Mouse (Mus musculus) CD4-positive, CD25-positive, alpha-beta regulatory T cell, adult 2 months (primary cell): ENCODE measurements at regions not wholly inside any gene's neighbourhood (a gene's known extent, or its start where the extent isn't known, plus 50 kb on each side); places are given as distances from the start of the nearest gene placed in this dataset.

Source experiments
- DNase-seq: peaks from one replicate; pipeline ENCODE4 v3.0.0-alpha.2; 2012; ENCODE audit warnings: low read depth, low spot score

DNA sequence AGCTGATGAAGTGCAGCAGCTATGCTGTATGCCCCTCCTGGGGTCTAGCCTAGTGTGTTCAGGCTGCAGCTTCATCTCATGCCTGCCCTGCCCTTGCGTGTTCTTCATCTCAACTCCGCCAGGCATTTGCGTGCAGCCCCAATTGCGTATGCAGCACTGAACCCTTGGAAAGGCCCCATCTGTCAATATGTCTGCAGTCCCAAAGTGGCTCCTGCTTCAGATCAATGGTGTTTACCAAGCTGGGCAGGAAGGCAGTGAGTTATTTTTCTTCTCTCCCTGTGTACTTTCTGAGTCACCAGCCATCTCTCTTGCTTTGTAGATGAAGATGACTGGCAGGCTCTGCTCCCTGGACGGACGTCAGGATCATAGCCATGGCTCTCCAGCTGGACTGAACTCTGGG lies 264.5 kb downstream of the Matn1 start:
- DNase-seq = no peak

DNA sequence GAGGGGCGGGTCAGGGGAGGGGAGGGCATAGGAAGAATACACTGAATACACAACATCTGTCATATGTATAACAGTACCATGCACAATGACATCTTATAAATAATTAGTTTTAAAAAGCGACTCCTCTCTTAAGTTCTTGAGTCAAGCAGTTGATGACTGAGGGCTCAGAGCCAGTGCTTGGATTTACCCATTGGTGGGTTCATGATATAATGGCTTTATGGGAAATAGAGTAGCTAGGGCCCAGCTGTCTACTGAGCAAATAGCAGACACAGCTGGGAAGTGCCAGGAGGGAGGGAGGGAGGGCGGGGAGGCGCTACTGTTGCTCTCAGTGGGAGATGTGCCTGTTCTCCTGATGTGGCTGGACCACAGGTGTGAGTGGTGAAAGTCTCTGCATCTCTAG lies 268.5 kb downstream of the Matn1 start:
- no peak for DNase-seq

DNA sequence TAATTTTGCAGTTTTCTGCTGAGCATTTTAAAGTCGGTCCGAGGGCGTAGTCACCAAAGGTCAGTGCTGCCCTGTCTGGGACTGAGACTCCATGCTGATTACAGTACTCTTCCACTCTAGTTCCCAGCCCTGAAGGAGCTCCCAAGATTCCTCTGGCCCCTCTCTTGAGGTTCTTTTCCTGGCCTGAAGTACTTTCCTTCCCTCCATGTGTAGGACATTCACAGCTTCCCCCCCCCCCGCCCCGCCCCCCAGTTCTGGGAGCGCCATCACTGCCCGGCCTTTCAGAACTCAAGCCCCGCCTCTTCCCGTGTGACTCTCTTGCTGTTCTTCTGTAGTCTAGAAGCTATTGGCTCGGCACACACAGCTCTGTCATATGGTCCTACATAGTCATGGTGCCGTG lies 271.5 kb downstream of the Matn1 start:
- DNase-seq = no peak

DNA sequence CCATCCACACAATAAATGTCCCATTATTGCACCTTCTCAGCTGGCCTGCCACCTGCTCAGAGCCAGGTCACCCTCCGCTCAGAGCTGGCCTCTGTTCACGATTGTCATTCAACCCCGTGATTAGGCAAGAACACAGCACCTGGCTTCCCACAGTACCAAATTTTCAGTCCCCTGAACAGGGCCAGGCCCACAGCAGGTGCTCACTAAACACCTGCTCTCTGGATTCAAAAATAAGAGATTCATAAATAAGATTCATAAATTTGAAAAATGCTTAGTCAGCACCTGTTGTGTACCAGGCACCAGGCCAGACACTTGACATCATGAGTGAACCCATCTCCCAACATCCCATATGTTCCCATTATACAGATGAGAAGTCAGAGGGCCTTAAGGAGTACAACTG lies 272.2 kb downstream of the Matn1 start:
- no peak for DNase-seq

DNA sequence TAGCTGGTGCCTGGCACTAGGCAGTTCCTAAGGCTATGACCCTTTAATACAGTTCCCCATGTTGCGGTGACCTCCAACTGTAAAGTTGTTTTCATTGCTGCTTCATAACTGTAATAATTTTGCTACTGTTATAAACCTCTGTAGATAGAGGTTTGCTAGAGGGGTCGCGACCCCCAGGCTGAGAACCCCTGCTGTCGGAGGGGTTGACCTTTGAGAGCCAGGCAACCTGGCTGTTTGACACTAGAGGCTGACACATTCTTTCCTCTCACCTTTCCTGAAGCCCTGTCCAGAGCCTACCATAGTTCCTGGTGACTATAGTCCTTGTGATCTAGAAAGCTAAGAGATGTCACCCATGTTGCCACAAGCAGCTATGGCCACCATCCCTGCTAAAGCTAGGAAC lies 272.9 kb downstream of the Matn1 start:
- DNase-seq = no peak

DNA sequence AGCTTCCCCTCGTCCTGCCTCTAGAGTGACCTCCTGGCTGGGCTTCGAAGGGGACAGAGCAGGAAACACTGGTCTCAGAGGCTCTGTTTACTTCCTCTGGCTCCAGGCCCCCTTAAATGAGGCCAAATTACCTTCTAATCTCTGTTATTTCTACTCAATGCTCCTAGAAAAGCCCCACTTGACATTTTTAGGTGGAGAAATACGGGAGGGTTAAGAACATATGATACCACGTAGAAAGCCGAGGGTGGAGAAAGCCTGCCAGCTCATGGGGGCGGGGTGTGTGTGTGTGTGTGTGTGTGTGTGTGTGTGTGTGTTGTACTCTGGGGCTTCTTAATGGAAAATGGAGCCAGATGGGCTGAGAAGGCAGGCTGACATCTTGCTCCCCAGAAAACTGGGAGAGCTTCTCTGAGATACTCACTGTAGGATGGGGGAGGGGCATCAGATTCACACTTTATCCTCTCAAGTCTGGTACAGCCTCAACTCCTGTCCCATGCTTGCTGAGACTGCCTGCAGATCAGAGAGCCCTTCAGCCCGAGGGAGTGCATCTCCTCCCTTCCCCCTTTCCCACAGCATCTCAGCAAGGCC lies 273.5 kb downstream of the Matn1 start:
- DNase-seq = no peak

DNA sequence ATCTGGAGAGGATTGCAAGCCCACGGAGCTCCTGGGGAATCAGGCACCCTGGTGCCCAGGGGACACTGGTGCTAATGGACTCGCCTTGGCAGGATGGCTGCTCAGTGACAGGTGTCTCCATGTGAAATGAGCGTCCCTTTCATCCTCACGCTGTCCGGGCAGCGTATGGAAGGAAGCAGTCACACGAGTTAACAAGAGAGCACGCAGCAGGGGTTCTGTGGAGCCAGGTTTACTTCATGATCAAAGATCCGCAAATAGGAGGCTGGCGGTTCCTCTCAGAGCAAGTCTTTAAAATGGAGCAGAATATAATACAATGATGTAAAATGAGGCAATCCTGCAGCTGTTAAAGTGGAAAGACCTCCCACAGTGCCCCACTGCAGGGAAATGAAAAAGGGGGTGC lies 276.8 kb downstream of the Matn1 start:
- DNase-seq = no peak

DNA sequence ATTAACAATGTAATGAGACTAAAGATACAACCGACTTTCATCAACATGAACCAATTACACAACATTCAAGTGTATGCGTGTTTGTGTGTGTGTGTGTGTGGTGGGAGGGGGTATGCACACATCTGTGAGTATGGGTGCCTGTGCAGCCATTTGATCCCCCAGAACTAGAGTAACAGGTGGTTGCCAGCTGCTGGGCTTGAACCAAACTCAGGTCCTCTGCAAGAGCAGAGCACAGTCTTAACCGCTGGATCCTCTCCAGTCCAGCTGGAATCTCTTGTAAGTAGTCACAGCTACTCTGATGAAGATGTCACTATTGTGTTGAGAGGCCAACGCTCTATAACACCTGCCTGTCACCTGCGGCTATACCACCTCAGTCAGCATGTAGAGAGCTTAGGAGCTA lies 286.2 kb downstream of the Matn1 start:
- no peak for DNase-seq

DNA sequence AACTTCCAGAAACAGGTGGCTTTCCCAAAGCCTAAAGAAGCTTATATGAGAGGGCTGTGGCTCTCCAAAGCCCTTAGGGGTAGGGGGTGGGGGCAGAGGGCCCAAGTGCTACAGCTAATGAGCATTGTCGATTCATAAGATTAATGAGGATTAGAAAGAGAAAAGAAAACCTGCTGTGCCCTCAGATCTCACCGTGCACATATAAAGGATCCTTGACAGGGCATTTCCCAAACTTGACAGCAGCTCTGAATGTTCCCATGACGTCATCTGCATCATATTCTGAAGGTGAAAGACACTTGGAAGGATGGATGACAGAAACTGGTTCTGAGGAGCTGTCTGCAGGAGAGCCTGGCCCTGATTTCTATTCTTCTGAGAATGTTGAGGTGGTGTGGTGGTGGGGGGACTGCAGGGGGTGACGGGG lies 292.4 kb downstream of the Matn1 start:
- DNase-seq = no peak

DNA sequence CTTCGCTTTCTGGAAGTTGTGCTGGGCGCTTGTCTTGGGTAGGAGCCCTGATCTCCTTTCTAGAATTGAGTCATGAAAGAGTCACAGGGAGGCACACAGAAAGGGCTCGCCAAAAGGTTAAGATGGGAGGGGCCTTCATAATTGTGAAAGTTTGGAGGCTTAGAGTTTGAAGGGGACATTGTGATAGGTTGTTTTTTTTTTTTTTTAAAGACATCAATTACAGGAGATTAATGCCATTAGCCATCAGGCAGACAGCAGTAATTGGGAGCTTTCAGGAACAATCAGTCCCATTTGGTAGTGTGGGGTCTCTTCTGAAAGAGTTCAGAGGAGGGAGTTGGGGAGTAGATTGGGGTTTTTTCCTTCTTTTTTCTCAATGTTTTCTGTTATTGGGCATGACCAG lies 294.4 kb downstream of the Matn1 start:
- DNase-seq = no peak

DNA sequence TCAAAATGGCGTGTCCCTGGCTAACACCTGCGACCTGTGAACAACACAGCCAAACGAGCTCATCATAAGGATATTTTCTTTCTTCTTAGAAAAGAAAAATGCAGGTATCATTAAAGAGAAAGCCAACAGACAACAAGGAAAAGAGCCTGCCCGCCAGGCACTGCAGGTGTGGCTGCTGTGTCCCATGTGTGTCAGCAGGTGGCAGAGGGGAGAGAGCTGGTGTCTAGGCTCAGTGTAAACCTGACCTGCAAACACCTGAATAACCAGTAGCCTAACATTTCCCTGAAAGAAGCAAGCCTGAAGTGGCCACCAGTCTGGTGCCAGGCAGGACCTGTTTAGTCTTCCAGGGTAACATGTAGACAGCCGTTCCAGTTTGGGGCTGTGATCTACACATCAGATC lies 294.9 kb downstream of the Matn1 start:
- DNase-seq = no peak

DNA sequence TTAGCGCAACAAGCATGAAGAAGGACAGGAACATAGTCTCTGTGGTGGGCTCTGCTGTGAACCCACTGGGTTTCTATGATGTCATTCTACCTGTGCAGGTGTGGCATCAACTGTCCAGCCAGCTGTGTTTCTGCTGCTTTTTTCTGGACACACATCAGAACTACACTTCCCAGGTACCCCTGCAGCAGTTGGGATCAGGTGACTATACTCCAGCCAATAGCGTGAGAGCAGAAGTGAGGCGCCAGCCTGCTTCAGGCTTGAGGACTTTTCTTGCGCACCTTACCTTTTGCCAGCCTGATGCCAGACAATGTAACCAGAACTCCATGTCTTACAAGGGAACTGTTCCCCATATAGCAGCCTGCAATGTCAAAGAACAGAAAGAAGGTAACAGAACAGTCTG lies 296.3 kb downstream of the Matn1 start:
- no peak for DNase-seq

DNA sequence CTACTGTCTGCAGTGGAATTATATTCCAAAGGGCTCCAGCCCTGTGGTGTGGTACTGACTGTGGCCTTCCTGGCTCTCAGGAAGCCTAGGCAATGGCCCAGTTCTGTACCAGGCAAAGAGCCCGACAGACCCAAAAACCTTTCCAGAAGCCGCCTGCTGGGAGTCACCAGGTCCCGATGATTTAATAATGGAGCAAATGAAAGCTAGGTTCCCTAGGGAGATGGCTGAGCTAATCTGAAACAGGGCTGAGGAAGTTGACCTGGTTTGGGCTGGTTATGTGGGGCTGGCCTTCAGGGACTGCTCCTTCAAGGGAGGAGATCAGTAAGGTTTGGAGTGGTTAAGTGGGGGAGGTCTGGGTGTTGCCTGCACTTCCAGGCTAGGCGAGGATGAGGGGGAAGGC lies 298.1 kb downstream of the Matn1 start:
- no peak for DNase-seq

DNA sequence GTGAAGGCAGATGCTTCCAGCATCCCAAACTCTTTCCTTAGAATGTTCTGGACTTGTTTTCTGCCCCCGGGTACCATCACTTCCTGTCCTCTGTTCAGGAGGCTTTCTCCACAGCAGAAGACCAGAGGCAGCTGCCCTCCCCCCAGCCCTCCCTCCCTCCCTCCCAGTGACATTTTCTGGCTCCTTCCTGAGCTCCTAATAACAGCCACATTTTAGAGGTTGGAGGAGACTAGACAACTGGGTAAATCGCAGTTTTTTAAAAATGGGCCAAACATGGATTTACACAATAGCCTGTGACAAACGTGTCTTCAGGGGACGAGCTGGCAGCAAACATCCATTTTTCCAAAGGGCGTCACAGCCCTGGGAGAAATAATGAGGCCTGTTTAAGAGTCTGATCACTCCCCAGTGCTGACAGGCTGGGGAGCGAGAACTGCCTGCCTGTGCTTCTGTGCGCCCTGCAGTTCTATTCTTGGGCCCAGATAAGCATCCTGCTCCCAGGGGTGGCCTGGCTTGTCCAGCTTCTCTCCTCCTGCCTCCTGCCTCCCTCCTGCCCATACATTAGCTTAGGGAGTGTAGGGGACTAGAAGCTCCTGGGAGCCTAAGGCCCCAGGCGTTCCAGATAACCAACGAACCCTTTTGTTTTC lies 299.7 kb downstream of the Matn1 start:
- no peak for DNase-seq

DNA sequence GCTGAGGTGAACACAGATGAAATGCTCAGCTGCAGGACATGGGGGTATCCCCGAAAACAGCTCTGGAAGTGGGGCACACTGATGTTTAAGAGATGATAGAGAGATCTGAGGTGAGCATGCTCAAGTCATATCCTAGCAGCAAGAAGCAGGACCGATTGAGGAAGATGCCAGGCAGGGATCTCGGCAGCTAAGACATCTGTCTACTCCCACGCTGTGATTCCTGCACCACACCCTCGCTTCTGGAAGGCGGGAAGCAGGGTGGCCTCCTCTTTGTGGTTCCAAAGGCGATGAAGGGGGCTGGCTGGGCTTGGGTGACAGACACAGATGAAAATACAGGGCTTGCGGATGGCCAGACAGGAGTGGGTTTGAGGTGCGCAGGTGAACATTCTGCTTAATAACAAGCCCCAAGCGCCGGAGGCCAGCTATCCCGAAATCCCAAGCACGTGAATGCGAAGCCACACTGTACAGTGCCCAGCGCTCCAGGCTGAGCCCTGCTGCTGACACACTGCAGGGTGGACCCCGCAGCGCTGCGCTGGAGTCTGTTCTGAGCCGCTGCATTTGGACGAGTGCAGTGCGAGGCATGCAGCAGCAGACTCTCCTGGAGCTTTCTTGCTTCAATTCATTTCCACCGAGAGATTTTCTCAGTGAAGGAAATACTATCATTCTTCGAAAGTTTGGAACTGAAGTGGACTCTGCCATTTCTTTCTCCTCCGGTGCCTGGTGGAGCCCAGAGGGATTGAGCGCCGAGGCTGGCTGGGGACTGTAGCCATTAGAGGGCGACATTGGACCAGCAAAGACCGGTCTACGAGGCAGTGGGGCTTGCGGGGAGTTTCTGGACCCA lies 308.6 kb downstream of the Matn1 start:
- peak; percentile 10 for DNase-seq

DNA sequence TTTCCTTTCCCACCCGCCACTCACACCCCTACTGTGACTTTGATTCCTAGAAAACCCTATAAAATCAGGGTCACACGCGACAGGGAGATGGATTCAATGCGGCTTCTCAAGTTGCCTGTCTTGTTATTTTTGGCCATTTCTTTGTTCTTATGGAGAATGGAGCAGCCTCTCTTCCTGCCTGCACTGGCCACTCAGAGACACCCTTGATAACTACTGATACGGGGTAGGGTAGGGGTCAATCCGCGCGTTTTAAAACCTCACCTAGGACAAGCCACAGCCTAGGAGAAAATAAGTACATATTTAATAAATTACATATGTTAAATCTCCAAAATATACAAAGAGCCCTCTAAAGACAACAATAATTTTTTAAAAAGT lies 309.2 kb downstream of the Matn1 start:
- no peak for DNase-seq

DNA sequence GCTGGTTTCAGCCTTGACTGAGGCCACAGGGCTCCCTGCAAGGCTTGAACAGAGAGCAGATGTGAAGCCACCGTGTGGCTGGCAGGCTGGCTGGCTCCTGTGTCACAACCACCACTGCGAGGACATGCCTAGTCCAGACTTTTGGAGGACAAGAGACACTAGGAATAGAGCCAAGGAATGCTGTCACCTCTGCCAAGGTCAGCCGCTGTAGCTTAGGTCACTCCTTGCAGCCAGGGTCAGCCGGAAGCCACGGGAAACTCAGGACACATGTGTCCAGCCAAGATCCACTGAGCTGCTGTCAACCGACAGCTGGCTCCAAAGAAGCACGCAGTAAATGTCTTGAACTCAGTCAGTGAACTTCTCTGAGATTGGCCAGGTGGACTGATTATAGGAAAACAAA lies 310.1 kb downstream of the Matn1 start:
- no peak for DNase-seq

DNA sequence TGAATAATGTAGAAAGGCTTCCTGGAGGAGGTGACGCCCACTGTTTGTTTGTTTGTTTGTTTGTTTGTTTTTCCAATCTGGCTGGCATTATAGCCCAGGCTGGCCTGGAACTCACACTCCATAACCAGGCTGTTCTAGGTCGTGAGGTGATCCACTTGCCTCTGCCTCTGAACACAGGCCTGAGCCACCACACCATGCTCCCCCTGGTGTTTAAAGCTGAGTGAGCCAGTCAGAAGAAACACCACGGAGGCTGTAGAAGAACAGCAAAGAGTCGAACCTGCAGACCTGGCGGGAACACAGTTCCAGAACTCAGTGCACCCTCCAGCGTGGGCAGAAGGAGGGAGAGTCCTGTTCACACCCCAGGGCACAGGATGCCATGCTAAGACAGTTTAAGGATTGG lies 310.5 kb downstream of the Matn1 start:
- peak; percentile 20 for DNase-seq

DNA sequence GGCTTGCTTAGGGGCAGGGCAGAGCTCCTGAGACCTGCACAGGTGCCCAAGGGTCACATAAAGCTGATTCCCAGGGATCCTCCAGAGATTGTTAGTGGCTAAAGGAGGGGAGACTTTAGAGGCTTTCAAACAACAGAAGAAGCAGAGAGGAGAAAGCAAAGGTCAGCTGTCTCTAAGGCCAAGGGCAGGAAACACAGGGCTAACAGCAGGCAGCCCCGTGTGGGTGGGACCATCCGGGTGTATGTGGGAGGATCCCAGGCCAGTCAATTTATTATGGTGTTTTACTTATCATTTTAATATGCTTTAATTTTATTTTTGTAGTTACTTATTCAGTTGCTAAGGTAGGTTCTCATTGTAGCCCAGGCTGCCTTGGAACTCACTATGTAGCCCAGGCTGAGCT lies 317.1 kb downstream of the Matn1 start:
- no peak for DNase-seq

DNA sequence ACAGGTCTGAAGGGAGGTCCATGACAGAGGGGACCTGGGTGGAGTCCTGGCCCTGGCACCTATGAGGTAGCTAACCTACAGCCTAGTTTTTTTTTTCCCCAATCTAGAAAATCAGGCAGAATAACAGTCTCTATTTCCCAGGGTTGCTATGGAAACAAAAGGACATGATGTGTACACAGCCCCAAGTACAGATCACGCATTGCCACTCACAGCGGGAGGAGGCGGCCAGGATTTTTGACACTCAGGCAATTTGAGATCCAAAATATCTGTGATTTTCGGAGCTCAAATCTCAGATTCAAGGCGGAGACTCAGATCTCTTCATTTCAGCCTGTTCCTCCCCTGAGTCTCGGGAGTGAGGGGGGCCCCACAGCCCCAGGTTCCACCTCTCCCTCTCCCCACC lies 318.7 kb downstream of the Matn1 start:
- DNase-seq = no peak

DNA sequence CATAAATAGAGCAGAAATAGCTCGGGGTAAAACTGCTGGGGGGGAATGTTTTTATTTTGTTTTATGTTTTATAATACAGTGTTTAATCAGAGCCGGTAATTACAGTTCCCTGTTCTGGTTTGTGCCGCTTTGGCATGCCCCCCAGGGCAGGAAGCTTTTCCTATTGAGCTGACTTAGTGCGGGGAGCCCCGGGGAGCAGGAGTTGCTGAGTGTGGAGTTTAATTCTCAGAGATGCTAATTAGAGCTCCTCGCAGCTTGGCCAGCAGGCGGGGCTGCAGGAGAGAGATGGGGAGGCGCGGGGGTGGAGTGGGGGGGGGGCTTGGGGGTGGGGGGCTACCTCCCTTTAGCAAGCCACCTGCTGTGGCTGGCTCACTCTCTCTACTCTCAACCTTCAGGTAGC lies 322.6 kb downstream of the Matn1 start:
- no peak for DNase-seq

DNA sequence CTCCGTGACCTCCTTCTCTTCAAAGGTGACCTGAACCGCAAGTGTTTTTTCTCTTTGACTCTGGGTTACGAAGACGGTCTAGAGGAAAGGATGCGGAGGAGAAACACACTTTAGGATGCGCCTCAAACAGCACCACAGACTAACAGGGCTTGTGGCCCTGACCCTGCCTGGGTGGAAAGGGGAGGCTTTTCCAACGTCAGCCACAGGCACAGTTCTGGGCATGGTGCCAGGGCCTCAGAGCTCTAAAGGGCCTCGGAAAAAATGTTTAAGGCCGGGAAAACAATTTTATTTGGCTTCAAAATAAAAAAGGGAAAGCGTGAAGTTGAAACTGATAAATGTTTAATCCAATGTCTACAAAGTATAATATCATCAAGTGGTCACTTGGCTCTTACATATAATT lies 323.6 kb downstream of the Matn1 start:
- DNase-seq = no peak

DNA sequence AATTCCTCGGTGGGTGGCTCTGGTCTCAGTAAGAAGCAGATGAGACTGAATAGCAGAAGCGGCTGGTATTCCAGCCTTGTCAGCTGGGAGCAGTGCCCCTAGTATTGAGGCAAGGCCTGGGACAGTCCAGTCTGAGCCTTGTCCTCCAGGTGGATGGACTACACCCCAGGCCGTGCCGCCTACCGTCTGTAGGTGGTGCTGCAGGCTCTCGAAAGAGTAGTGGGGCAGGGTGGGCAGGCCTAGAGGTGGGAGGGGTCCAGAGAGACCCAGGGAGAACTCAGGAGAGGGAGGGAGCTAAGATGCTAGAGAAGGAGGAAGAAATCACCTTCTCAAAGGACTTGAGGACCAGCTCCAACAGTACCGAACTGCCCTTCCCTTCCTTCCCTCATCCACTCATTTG lies 326.0 kb downstream of the Matn1 start:
- no peak for DNase-seq
